20 mouse cellular contexts compared by ENCODE assay signal in the genomic region with DNA sequence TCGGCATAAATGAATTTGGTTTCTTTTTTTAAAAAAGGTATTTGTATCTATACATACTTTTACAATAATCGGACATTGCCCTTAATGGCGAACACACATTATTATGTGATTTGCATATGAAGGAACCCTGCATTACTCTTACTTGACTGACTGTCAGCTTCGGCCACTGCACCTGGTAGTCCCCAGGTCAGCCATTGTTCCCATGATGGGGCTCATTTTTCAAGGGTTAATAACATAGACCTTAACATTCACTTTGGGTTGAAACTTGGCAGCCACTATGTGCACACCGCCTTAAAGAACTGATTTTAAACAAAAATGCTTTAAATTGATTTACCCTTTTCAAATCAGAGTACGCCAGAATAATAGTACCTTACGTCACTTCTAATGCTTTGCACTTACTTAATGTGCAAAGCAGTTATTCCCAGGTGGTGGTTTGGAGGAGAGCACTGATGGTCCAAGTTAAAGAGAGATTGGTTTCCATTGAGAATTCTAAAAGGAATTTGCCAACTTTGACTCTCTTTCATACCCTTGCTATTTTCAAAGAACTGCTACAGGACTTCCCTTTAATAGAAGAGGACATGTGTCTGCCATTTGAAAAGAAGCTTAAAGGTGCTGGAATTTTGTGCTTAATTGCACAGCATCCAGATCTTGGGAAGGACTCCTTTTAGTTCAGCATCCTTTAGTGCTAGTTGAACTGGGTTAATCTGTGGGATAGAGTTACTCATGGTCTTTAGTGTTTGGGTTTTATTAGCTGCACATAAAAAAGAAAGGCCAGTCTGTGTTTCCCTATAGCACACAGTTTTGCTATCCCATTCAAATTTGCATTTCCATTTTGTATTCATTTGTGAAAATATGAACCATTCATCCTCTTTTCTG.
DNase-seq lines count a peak whose midpoint lies in the region; ATAC-seq and TF ChIP-seq lines count a peak whose summit lies in the region.
"Had no signal": no experiment of that assay in that cellular context is flagged by ENCODE, and none has a peak within 500 bp of the region (broad histone marks: within the 10 kb centered on the region; RNA-seq: fewer than 3 reads in every experiment).

No protein-coding gene starts in this region.

- no peak for DNase-seq in forebrain, postnatal 0 days
- peak; percentile 49 for DNase-seq in heart, adult 11 months
- no peak for DNase-seq in heart, postnatal 25 days (ENCODE audit: low spot score)
- DNase-seq in forebrain, embryonic 14.5 days (ENCODE audit: low spot score), result peak; percentile 20
- DNase-seq in hindbrain, embryonic 10.5 days (ENCODE audit: low spot score), result no peak
- DNase-seq: adrenal gland, adult 8-10 months; adrenal gland, postnatal 14 days; adrenal gland, postnatal 36 days; cerebellum, adult 11 months; cerebellum, adult 18-20 months; cerebellum, adult 8-10 months; cerebellum, adult 9-11 months; cerebellum, postnatal 14 days; cerebellum, postnatal 36 days; embryo, embryonic 11 days had no signal

- peaks cover 5% of the 10 kb centered on the region for H3K4me1 ChIP-seq in forebrain, embryonic 12.5 days
- H3K4me1 ChIP-seq in forebrain, postnatal 0 days (ENCODE audit: insufficient read depth), result no peaks in the 10 kb centered on the region
- 0 out of 2 replicates have a peak, but pooled peaks cover 3% of the 10 kb centered on the region for H3K4me1 ChIP-seq in forebrain, embryonic 14.5 days (ENCODE audit: control insufficient read depth, insufficient read depth, low read length)
- H3K4me1 ChIP-seq in hindbrain, embryonic 10.5 days (replicated peaks), result peaks cover 4% of the 10 kb centered on the region; the same call in 1 of the 2 replicates
- H3K4me1 ChIP-seq: embryonic facial prominence, embryonic 13.5 days; embryonic facial prominence, embryonic 15.5 days had no signal

- no peak for TF ChIP-seq CTCF in forebrain, postnatal 0 days (IDR thresholded peaks at IDR 0.05; ENCODE audit: low read depth)

- no peaks in the 10 kb centered on the region for H3K9me3 ChIP-seq in forebrain, embryonic 12.5 days
- H3K9me3 ChIP-seq in forebrain, postnatal 0 days (ENCODE audit: low read length), result no peaks in the 10 kb centered on the region
- no peaks in the 10 kb centered on the region for H3K9me3 ChIP-seq in forebrain, embryonic 14.5 days (replicated peaks; ENCODE audit: control insufficient read depth, low read length)
- H3K9me3 ChIP-seq in hindbrain, embryonic 10.5 days, result no peaks in the 10 kb centered on the region
- H3K9me3 ChIP-seq: embryonic facial prominence, embryonic 13.5 days; embryonic facial prominence, embryonic 15.5 days had no signal

- WGBS in forebrain, embryonic 12.5 days, result 60% methylated on average over 7 of the region's 7 CpGs
- 51% methylated on average over 7 of the region's 7 CpGs for WGBS in forebrain, postnatal 0 days
- 48% methylated on average over 7 of the region's 7 CpGs for WGBS in forebrain, embryonic 14.5 days
- 81% methylated on average over 7 of the region's 7 CpGs for WGBS in hindbrain, embryonic 10.5 days

- H3K4me3 ChIP-seq in forebrain, embryonic 12.5 days (replicated peaks), result no peak overlapping the region
- H3K4me3 ChIP-seq in forebrain, postnatal 0 days (ENCODE audit: low read depth, low read length), result no peak overlapping the region
- no peak overlapping the region for H3K4me3 ChIP-seq in forebrain, embryonic 14.5 days (ENCODE audit: low read depth, low read length)
- H3K4me3 ChIP-seq in hindbrain, embryonic 10.5 days, result no peak overlapping the region
- H3K4me3 ChIP-seq: embryonic facial prominence, embryonic 13.5 days; embryonic facial prominence, embryonic 15.5 days; erythroblast, embryonic 14.5 days had no signal

- H3K27ac ChIP-seq in forebrain, embryonic 12.5 days, result no peak overlapping the region
- no peak overlapping the region for H3K27ac ChIP-seq in forebrain, postnatal 0 days (ENCODE audit: low read depth, low read length)
- H3K27ac ChIP-seq in forebrain, embryonic 14.5 days (ENCODE audit: low read depth, low read length), result no peak overlapping the region
- no peak overlapping the region for H3K27ac ChIP-seq in hindbrain, embryonic 10.5 days
- H3K27ac ChIP-seq: embryonic facial prominence, embryonic 13.5 days; embryonic facial prominence, embryonic 15.5 days had no signal

- intact Hi-C loops in heart, postnatal 25 days (cut with DNase I), result no loop called here

- no peaks in the 10 kb centered on the region for H3K27me3 ChIP-seq in forebrain, embryonic 12.5 days
- no peaks in the 10 kb centered on the region for H3K27me3 ChIP-seq in forebrain, postnatal 0 days (ENCODE audit: insufficient read depth, low read length)
- no peaks in the 10 kb centered on the region for H3K27me3 ChIP-seq in forebrain, embryonic 14.5 days (replicated peaks; ENCODE audit: control insufficient read depth, insufficient read depth, low read length)
- no peaks in the 10 kb centered on the region for H3K27me3 ChIP-seq in hindbrain, embryonic 10.5 days (ENCODE audit: insufficient read depth, poor library complexity, severe bottlenecking)
- H3K27me3 ChIP-seq: embryonic facial prominence, embryonic 13.5 days; embryonic facial prominence, embryonic 15.5 days had no signal

- H3K9ac ChIP-seq in forebrain, embryonic 12.5 days, result no peak overlapping the region
- H3K9ac ChIP-seq in forebrain, postnatal 0 days, result no peak overlapping the region
- H3K9ac ChIP-seq in forebrain, embryonic 14.5 days (ENCODE audit: low read length), result no peak overlapping the region
- H3K9ac ChIP-seq: embryonic facial prominence, embryonic 13.5 days; embryonic facial prominence, embryonic 15.5 days had no signal

- no peak overlapping the region for H3K4me2 ChIP-seq in forebrain, embryonic 12.5 days
- H3K4me2 ChIP-seq in forebrain, postnatal 0 days (ENCODE audit: low read depth), result no peak overlapping the region
- no peak overlapping the region for H3K4me2 ChIP-seq in forebrain, embryonic 14.5 days (ENCODE audit: low read length)
- H3K4me2 ChIP-seq: embryonic facial prominence, embryonic 13.5 days; embryonic facial prominence, embryonic 15.5 days had no signal

- H3K36me3 ChIP-seq in forebrain, embryonic 12.5 days (replicated peaks), result no peaks in the 10 kb centered on the region
- no peaks in the 10 kb centered on the region for H3K36me3 ChIP-seq in forebrain, postnatal 0 days (ENCODE audit: insufficient read depth)
- H3K36me3 ChIP-seq in forebrain, embryonic 14.5 days (ENCODE audit: control insufficient read depth, insufficient read depth, low read length), result no peaks in the 10 kb centered on the region
- no peaks in the 10 kb centered on the region for H3K36me3 ChIP-seq in hindbrain, embryonic 10.5 days
- H3K36me3 ChIP-seq: embryonic facial prominence, embryonic 13.5 days; embryonic facial prominence, embryonic 15.5 days had no signal

- peak; percentile 76; the same call in 1 of the 2 replicates for ATAC-seq in forebrain, embryonic 12.5 days (ENCODE audit: low FRiP score)
- no peak for ATAC-seq in forebrain, postnatal 0 days
- ATAC-seq in forebrain, embryonic 14.5 days, result peak; percentile 75
- no peak for ATAC-seq in granulocyte monocyte progenitor cell, adult 5-6 weeks (replicated peaks; ENCODE audit: poor library complexity, severe bottlenecking)

Comparison
In these comparisons a context has a peak if more than half of its experiments do, and no peak if none do; other contexts are left out.
1. ATAC-seq: peak in forebrain, embryonic 12.5 days (single experiment) and forebrain, embryonic 14.5 days (single experiment); none in forebrain, postnatal 0 days (single experiment) and granulocyte monocyte progenitor cell, adult 5-6 weeks (single experiment).
2. DNase-seq: peak in heart, adult 11 months (single experiment) and forebrain, embryonic 14.5 days (single experiment); none in forebrain, postnatal 0 days (single experiment), heart, postnatal 25 days (single experiment) and hindbrain, embryonic 10.5 days (single experiment).